Mouse (Mus musculus) heart, embryonic 13.5 days (tissue): ENCODE measurements around the gene Gm21411. TPM values are rescaled to one million over a fixed set of nuclear protein-coding genes. Genes with fewer than 3 reads are reported as not detected.
"Not testable (repeated sequence)": the region's sequence is repeated elsewhere in the genome, so short reads cannot be mapped to it uniquely, and the experiment has no call there.

ENCODE experiments used
- ATAC-seq: fragments of 200-750 bp; cut with Nextera tagmentation; 2 replicates; pipeline ENCODE4 v1.8.0; 2017; ENCODE audit warnings: moderate TSS enrichment; ENCODE audit not compliant: insufficient number of reproducible peaks, low FRiP score, low TSS enrichment; ENCODE audit errors: extremely low read depth
- H3K27ac ChIP-seq: fragments of 300-500 bp; sonication (generic); replicated peaks from 2 replicates; pipeline ENCODE4 v1.5.1; 2015; ENCODE audit warnings: moderate library complexity, mild to moderate bottlenecking, inconsistent platforms
- H3K27me3 ChIP-seq: fragments of 300-500 bp; sonication (generic); replicated peaks from 2 replicates; pipeline ENCODE4 v1.6.1; 2015; ENCODE audit warnings: mild to moderate bottlenecking, inconsistent platforms
- H3K36me3 ChIP-seq: fragments of 300-500 bp; sonication (generic); 2 replicates; pipeline ENCODE4 v1.6.1; 2015; ENCODE audit warnings: mild to moderate bottlenecking, inconsistent platforms
- H3K4me1 ChIP-seq: fragments of 300-500 bp; sonication (generic); 2 replicates; pipeline ENCODE4 v1.6.1; 2015; ENCODE audit warnings: inconsistent platforms
- H3K4me2 ChIP-seq: fragments of 300-500 bp; sonication (generic); 2 replicates; pipeline ENCODE4 v1.6.1; 2015; ENCODE audit warnings: inconsistent platforms, mild to moderate bottlenecking, moderate library complexity
- H3K4me3 ChIP-seq: fragments of 300-500 bp; sonication (generic); 2 replicates; pipeline ENCODE4 v1.5.1; 2015; ENCODE audit warnings: moderate library complexity, mild to moderate bottlenecking, inconsistent platforms
- H3K9ac ChIP-seq: fragments of 300-500 bp; sonication (generic); 2 replicates; pipeline ENCODE4 v1.6.1; 2015; ENCODE audit warnings: inconsistent platforms, mild to moderate bottlenecking, moderate library complexity
- H3K9me3 ChIP-seq: fragments of 300-500 bp; sonication (generic); 2 replicates; pipeline ENCODE4 v1.6.1; 2016; ENCODE audit warnings: inconsistent platforms
- WGBS: fragments of 180-500 bp; shearing (Covaris S2); methylation state at CpG from one replicate; pipeline ENCODE4 v1.1.7; 2015; ENCODE audit warnings: mixed read lengths; 5-methylcytosine and 5-hydroxymethylcytosine counted together
- polyA plus RNA-seq: library from polyadenylated mRNA; unstranded; fragments of >200 nt; fragmentation: Nextera tagmentation; extraction: Ambion mirVana; gene quantifications from 2 replicates; pipeline ENCODE4 v1.2.1, GENCODE M21; 2015

The Gm21411 gene
- not detected in 2 replicates for polyA plus RNA-seq

DNA sequence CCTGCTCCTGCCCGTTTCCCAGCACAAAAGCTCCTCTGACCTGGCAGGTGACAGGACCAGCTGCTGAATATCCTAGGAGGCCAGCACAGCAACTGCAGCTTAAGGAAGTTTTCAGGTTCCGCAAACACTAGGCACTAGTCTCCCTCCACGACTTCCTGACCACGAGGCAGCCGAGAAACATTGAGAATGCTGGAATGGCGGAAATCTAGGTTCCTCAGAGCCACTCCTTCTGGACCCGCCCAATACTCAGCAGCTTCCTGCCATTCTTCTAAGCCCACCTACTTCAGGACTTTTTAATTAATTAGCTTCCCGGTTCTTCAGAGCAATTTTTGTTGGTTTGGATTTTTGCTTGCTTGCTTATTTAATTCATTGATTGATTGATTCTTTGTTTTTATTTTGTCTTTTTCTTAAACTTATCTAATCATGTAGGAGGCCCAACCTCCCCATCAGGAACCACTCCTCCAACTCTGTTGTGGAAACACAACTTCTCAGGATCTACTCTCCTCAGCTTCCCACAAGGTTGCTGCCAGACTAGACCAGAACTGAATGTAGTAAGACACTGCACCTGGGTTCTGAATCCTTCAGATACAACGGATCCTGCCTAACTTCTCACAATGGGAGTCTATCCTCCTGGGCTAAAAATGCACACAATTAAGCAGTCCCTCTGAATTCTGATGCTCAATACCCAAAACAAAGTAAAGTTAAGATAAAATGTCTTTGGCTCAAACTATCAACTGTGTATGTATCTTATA is at the start of gene Gm21411:
Gene Gm21411, minus strand, starts transcription at position 205 of the 752 bp plus-strand sequence.
- H3K36me3 ChIP-seq, result not testable (repeated sequence)

DNA sequence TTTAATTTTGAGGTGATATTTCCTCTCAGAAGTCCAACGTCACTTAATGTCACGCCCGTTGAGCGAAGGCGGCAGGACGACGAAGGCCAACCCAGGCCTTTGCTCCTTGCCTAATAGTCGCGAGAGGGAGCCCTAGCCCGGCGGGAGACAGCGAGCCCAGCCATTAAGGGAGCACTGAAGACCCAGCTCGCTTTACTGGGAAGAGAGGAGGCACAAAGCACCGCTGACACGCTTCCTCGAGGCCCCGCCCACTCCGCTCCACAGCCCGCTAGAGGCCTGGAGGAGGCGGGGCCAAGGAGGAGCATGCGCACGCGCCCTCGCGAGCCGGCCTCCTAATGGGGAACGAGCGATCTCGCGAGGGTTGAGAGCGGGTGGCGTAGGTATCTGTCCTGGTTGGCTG is 32.3 kb upstream of the Gm21411 start:
- not testable (repeated sequence) for H3K27ac ChIP-seq, ATAC-seq, H3K27me3 ChIP-seq, H3K9ac ChIP-seq, H3K4me1 ChIP-seq, H3K36me3 ChIP-seq
- Histone ChIP-seq H3K4me3 (peak overlapping the region; percentile 18; the same call in 1 of the 2 replicates), H3K9me3 (peaks cover 25% of the 10 kb centered on the region), H3K4me2 (peak overlapping the region; percentile 39; the same call in 1 of the 2 replicates)
- 45% methylated on average over 32 of the region's 32 CpGs for WGBS

More for the DNA sequence above, at the start of gene Gm21411:
- H3K9ac ChIP-seq, ATAC-seq, H3K4me2 ChIP-seq, H3K27me3 ChIP-seq, H3K27ac ChIP-seq, H3K4me3 ChIP-seq, H3K4me1 ChIP-seq: not testable (repeated sequence)
- peaks cover 13% of the 10 kb centered on the region for H3K9me3 ChIP-seq
- 64% methylated on average over 9 of the region's 9 CpGs for WGBS

DNA sequence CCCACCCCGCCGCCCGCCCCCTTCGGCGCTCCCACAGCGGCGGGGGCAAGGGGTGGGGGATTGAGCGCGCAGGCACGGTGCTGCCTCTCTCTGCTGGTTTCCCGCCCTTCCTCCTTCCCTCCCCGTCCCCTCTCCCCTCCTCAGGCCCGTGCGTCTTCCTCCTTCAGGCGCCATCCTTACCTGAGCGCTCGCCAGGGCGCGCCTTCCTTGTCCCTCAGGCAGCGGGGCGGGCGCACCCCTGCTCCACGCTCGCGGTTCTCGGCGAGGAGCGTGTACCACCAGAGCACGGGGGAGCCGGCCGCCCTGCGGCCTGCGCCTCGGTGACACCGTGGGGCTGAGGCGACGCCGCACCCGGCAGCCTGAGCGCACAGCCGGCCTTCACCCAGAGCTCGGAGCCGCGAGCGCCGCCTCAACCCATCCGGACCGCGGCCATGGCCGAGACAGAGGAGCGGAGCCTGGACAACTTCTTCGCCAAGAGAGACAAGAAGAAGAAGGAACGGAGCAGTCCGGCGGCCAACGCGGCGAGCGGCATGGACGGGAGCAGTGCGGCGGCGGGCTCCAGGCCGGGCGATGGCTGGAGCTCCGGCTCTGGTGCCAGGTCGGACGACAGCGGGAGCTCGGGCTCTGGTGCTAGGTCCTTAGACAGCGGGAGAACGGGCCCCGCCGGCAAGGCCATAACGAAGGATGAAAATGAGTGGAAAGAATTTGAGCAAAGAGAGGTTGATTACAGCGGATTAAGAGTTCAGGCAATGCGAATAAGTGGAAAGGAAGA is 23.1 kb upstream of the Gm21411 start:
- Histone ChIP-seq H3K9ac (peak overlapping the region; percentile 14; the same call in 1 of the 2 replicates), H3K4me1 (no peaks in the 10 kb centered on the region)

DNA sequence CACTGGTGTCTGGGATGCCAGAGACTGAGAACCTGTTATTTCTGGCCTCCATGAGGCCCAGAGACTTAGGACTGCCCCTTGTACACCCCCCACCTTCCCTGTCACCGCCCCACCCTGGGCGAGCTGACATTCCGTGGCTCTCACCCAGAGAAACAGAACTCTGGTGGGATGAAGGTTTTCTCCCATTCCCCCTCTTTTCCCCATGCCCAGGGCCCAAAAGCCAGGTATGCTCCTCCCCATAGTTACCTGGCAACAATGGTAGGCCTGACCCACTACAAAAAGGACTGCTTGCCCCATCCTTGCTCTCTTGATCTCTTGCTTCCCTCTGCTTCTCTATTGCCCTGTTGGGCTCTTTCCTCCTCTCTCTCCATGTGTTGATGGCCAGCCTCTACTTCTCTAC is 5.8 kb upstream of the Gm21411 start:
- no peak for ATAC-seq
- Histone ChIP-seq H3K4me2 (no peak overlapping the region), H3K36me3 (no peaks in the 10 kb centered on the region), H3K27me3 (no peaks in the 10 kb centered on the region), H3K9ac (no peak overlapping the region), H3K27ac (no peak overlapping the region), H3K9me3 (peaks cover 23% of the 10 kb centered on the region), H3K4me3 (no peak overlapping the region), H3K4me1 (no peaks in the 10 kb centered on the region)
- WGBS, result 61% methylated on average over 3 of the region's 3 CpGs

More for the DNA sequence above, 23.1 kb upstream of the Gm21411 start:
- 7% methylated on average over 77 of the region's 77 CpGs for WGBS
- no peak overlapping the region for H3K27ac ChIP-seq
- H3K4me2 ChIP-seq, result peak overlapping the region; percentile 67
- H3K4me3 ChIP-seq, result peak overlapping the region; percentile 43
- H3K36me3 ChIP-seq, result no peaks in the 10 kb centered on the region
- ATAC-seq, result no peak
- H3K9me3 ChIP-seq, result peaks cover 31% of the 10 kb centered on the region
- H3K27me3 ChIP-seq, result peaks cover 17% of the 10 kb centered on the region

DNA sequence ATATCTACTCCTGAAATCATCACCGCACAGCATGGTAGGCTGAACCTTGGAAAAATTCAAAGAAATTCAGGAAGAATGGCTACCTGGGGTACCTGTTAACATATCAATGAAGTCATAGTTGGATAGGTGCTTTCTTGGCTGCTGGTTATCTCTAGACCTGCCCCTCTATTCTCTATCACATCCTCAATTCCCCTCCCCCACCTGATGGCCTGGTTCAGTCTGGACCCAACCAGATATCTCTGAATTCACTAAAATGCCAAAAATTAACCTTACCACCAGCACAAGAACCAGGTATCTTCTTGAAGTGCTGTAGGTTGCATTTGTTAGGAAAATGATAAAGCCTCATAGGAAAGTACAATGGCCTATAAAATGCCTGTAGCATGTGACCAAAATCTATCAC is 1.3 kb downstream of the Gm21411 start:
- not testable (repeated sequence) for H3K27ac ChIP-seq, H3K4me3 ChIP-seq, H3K4me2 ChIP-seq, H3K36me3 ChIP-seq, ATAC-seq, H3K4me1 ChIP-seq, H3K9ac ChIP-seq, H3K27me3 ChIP-seq
- H3K9me3 ChIP-seq, result peaks cover 13% of the 10 kb centered on the region
- WGBS, result 79% methylated on average over 1 of the region's 1 CpGs

DNA sequence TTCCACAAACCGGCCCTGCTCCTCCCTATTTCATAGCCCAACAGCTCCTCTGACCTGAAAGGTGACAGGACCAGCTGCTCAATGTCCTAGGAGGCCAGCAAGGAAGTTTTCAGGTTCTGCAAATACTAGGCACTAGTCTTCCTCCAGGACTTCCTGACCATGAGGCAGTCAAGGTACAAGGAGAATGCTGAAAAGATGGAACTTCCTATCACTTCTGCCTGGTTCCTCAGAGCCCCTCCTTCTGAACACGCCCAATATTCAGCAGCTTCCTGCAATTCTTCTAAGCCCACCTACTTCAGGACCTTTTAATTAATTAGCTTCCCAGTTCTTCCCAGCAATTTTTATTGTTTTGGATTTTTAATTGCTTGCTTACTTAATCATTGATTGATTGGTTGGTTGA is 4.6 kb downstream of the Gm21411 start:
- H3K9ac ChIP-seq, H3K9me3 ChIP-seq, H3K4me2 ChIP-seq, H3K4me1 ChIP-seq, H3K36me3 ChIP-seq, ATAC-seq, H3K27ac ChIP-seq, H3K4me3 ChIP-seq, H3K27me3 ChIP-seq: not testable (repeated sequence)
- WGBS, result 64% methylated on average over 2 of the region's 2 CpGs

DNA sequence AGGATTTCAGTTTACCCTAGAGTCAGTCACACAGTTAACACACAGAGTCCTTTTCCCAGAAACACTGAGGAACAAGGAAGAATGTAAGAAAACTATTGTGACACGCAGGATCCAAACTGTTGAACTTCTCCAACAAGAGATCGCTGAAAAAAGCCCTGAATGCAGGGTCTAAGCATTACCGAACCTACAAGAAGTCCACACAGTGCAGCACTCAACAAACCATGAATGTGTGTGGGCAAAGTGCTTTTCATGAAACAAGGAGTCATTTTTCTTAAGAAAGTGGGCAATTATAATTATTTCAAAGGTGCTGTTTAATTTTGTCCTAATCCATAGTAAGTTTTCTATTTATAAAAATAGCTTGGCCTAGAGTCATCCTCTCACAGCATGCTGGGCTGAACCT is 6.3 kb downstream of the Gm21411 start:
- H3K4me3 ChIP-seq, H3K27me3 ChIP-seq, H3K27ac ChIP-seq, H3K9me3 ChIP-seq, H3K9ac ChIP-seq, H3K4me2 ChIP-seq, H3K36me3 ChIP-seq, H3K4me1 ChIP-seq, ATAC-seq: not testable (repeated sequence)
- 44% methylated on average over 3 of the region's 3 CpGs for WGBS

Other genes starting within 250 kb of the Gm21411 start
- gene Zfp989, start 62.4 kb upstream of the Gm21411 start, polyA plus RNA-seq, result not detected in 2 replicates
- gene Rex2, start 112.3 kb upstream of the Gm21411 start, polyA plus RNA-seq, result not detected in 2 replicates
- 5.2 and 5.6 TPM in 2 replicates for gene Zfp991, start 222.4 kb upstream of the Gm21411 start, polyA plus RNA-seq